Mouse (Mus musculus) stomach, postnatal 0 days (tissue): ENCODE results near the gene Qdpr.

ENCODE experiments used
- CTCF ChIP-seq: IDR thresholded peaks from 2 replicates; pipeline ENCODE4 v1.5.1; 2016; ENCODE audit warnings: antibody characterized with exemption, low read depth, mild to moderate bottlenecking, moderate library complexity
- EP300 ChIP-seq: optimal IDR thresholded peaks from 2 replicates; pipeline ENCODE3; 2016; ENCODE audit warnings: antibody characterized with exemption

GRCm38 (mm10) chr5:45426416-45427034, 23.5 kb downstream of the Qdpr start:
- TF ChIP-seq CTCF (no peak), EP300 (no peak)
